Mouse (Mus musculus) regulatory T cell (primary cell): ENCODE measurements around the gene Tcf20.

ENCODE experiments used
- in situ Hi-C: fragments of 300-600 bp; cut with MboI, MseI; formaldehyde crosslinking; loops from one replicate; pipeline ENCODE4 v1.15.1; 2025; ENCODE audit warnings: high pct_unique_total_duplicates

Gene Tcf20

GRCm38 (mm10) chr15:82958253-82958701 is 29.4 kb downstream of the Tcf20 start:
- in situ Hi-C loops = no loop called here

- in situ Hi-C loops = no loop called here
Measured at GRCm38 (mm10) chr15:82956721-82957120, 31.0 kb downstream of the Tcf20 start.

GRCm38 (mm10) chr15:82956310-82956709 is 31.4 kb downstream of the Tcf20 start:
- in situ Hi-C loops = no loop called here

GRCm38 (mm10) chr15:82955286-82955685 is 32.4 kb downstream of the Tcf20 start:
- in situ Hi-C loops = no loop called here

GRCm38 (mm10) chr15:82954034-82954433 is 33.6 kb downstream of the Tcf20 start:
- in situ Hi-C loops = no loop called here

GRCm38 (mm10) chr15:82953096-82953495 is 34.6 kb downstream of the Tcf20 start:
- in situ Hi-C loops = no loop called here

GRCm38 (mm10) chr15:82952292-82952705 is 35.4 kb downstream of the Tcf20 start:
- in situ Hi-C loops = no loop called here

- in situ Hi-C loops = no loop called here
Measured at GRCm38 (mm10) chr15:82950246-82950645, 37.4 kb downstream of the Tcf20 start.

GRCm38 (mm10) chr15:82947431-82947830 is 40.2 kb downstream of the Tcf20 start:
- in situ Hi-C loops = no loop called here

GRCm38 (mm10) chr15:82944479-82945195 is 43.0 kb downstream of the Tcf20 start:
- in situ Hi-C loops = no loop called here

GRCm38 (mm10) chr15:82941733-82942132 is 45.9 kb downstream of the Tcf20 start:
- in situ Hi-C loops = no loop called here

GRCm38 (mm10) chr15:82940494-82941214 is 47.0 kb downstream of the Tcf20 start:
- in situ Hi-C loops = no loop called here

GRCm38 (mm10) chr15:82938155-82938569 is 49.5 kb downstream of the Tcf20 start:
- in situ Hi-C loops = loop anchor here (10.0 kb wide), 1 partner anchor 1613 kb away; no protein-coding TSS in a partner anchor

GRCm38 (mm10) chr15:82937428-82937992 is 50.2 kb downstream of the Tcf20 start:
- in situ Hi-C loops = loop anchor here (10.0 kb wide), 1 partner anchor 1613 kb away; no protein-coding TSS in a partner anchor

- in situ Hi-C loops = loop anchor here (10.0 kb wide), 1 partner anchor 1610 kb away; no protein-coding TSS in a partner anchor
Measured at GRCm38 (mm10) chr15:82934971-82935370, 52.7 kb downstream of the Tcf20 start.

GRCm38 (mm10) chr15:82932936-82933650 is 54.6 kb downstream of the Tcf20 start:
- in situ Hi-C loops = loop anchor here (10.0 kb wide), 1 partner anchor 1608 kb away; no protein-coding TSS in a partner anchor

- in situ Hi-C loops = loop anchor here (10.0 kb wide), 1 partner anchor 1607 kb away; no protein-coding TSS in a partner anchor
Measured at GRCm38 (mm10) chr15:82931436-82931835, 56.2 kb downstream of the Tcf20 start.

- in situ Hi-C loops = no loop called here
Measured at GRCm38 (mm10) chr15:82929595-82929994, 58.1 kb downstream of the Tcf20 start.

- in situ Hi-C loops = no loop called here
Measured at GRCm38 (mm10) chr15:82928844-82929243, 58.8 kb downstream of the Tcf20 start.

GRCm38 (mm10) chr15:82928023-82928422 is 59.6 kb downstream of the Tcf20 start:
- in situ Hi-C loops = no loop called here

GRCm38 (mm10) chr15:82927057-82927456 is 60.6 kb downstream of the Tcf20 start:
- in situ Hi-C loops = no loop called here
